In the genomic region with DNA sequence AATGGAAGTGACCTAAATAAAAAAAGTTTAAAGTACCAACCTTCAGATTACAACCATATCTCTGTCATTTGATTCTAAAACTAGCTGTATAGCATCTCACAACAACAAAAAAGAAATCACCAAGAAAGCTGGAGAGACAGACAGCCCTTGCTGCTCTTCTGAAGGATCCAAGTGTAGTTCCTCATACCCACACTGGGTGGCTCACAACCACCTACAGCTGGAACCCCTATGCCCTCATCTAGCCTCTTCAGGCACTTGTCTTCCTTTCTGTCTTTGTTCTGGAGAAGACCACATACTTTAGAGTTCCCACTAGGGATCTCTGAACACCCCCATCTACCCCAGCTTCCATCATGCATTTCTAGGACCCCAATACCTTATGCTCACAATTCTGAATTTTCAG, we compare ENCODE assay signal across 11 mouse cellular contexts.
A peak's percentile ranks its signal among the peaks of the same experiment; 100 is the strongest.
DNase-seq lines count a peak whose midpoint lies in the region; ATAC-seq and TF ChIP-seq lines count a peak whose summit lies in the region.
"Had no signal": no experiment of that assay in that cellular context is flagged by ENCODE, and none has a peak within 500 bp of the region (broad histone marks: within the 10 kb centered on the region; RNA-seq: fewer than 3 reads in every experiment).

No protein-coding gene starts in this region.

- ATAC-seq in midbrain, postnatal 0 days (ENCODE audit: low FRiP score), result no peak
- no peak for ATAC-seq in midbrain, embryonic 16.5 days
- ATAC-seq in stomach, postnatal 0 days (ENCODE audit: low FRiP score, low TSS enrichment), result no peak

- no peak for DNase-seq in gastrocnemius, adult 2 months
- DNase-seq in gastrocnemius, postnatal 25 days, result no peak
- DNase-seq in midbrain, postnatal 0 days (ENCODE audit: low spot score), result no peak
- DNase-seq in brain, adult 2 months (ENCODE audit: low read depth, low spot score), result peak; percentile 58
- DNase-seq in stomach, postnatal 0 days (ENCODE audit: low spot score), result no peak
- DNase-seq in right cerebral cortex, postnatal 14 days, result no peak
- DNase-seq in thymus, postnatal 0 days (ENCODE audit: low spot score), result no peak

- no peaks in the 10 kb centered on the region for H3K36me3 ChIP-seq in midbrain, postnatal 0 days (ENCODE audit: insufficient read depth, low read length)
- no peaks in the 10 kb centered on the region for H3K36me3 ChIP-seq in midbrain, embryonic 16.5 days (ENCODE audit: control insufficient read depth, insufficient read depth, low read length)
- H3K36me3 ChIP-seq in stomach, postnatal 0 days (ENCODE audit: control insufficient read depth, insufficient read depth, low read length), result no peaks in the 10 kb centered on the region
- H3K36me3 ChIP-seq: heart, embryonic 13.5 days; lung, embryonic 15.5 days; neural tube, embryonic 13.5 days had no signal

- H3K4me3 ChIP-seq in gastrocnemius, adult 2 months, result no peak overlapping the region
- H3K4me3 ChIP-seq in midbrain, postnatal 0 days (ENCODE audit: low read depth, low read length), result no peak overlapping the region
- no peak overlapping the region for H3K4me3 ChIP-seq in midbrain, embryonic 16.5 days (ENCODE audit: low read depth, low read length)
- H3K4me3 ChIP-seq in stomach, postnatal 0 days (ENCODE audit: low read depth, low read length), result no peak overlapping the region
- H3K4me3 ChIP-seq: heart, embryonic 13.5 days; lung, embryonic 15.5 days; neural tube, embryonic 13.5 days had no signal

- no peak for TF ChIP-seq EP300 in stomach, postnatal 0 days (optimal IDR thresholded peaks at IDR 0.05)

- H3K27me3 ChIP-seq in midbrain, postnatal 0 days (ENCODE audit: insufficient read depth, low read length), result no peaks in the 10 kb centered on the region
- no peaks in the 10 kb centered on the region for H3K27me3 ChIP-seq in midbrain, embryonic 16.5 days (ENCODE audit: control insufficient read depth, insufficient read depth, low read depth, low read length)
- H3K27me3 ChIP-seq in stomach, postnatal 0 days (ENCODE audit: control insufficient read depth, insufficient read depth, low read length), result no peaks in the 10 kb centered on the region
- H3K27me3 ChIP-seq: heart, embryonic 13.5 days; lung, embryonic 15.5 days; neural tube, embryonic 13.5 days had no signal

- no peak overlapping the region for H3K4me2 ChIP-seq in midbrain, postnatal 0 days (ENCODE audit: low read depth, low read length, poor library complexity, severe bottlenecking)
- no peak overlapping the region for H3K4me2 ChIP-seq in midbrain, embryonic 16.5 days (ENCODE audit: low read length)
- H3K4me2 ChIP-seq in stomach, postnatal 0 days (replicated peaks; ENCODE audit: low read depth), result no peak overlapping the region
- H3K4me2 ChIP-seq: heart, embryonic 13.5 days; lung, embryonic 15.5 days; neural tube, embryonic 13.5 days had no signal

- intact Hi-C loops in gastrocnemius, adult 2 months (cut with DNase I), result no loop called here

- peak; percentile 39 for TF ChIP-seq CTCF in gastrocnemius, adult 2 months (IDR thresholded peaks at IDR 0.05)
- TF ChIP-seq CTCF in midbrain, postnatal 0 days (IDR thresholded peaks at IDR 0.05), result peak; percentile 49
- TF ChIP-seq CTCF in stomach, postnatal 0 days (IDR thresholded peaks at IDR 0.05; ENCODE audit: low read depth), result peak; percentile 66

- no peaks in the 10 kb centered on the region for H3K4me1 ChIP-seq in midbrain, postnatal 0 days (ENCODE audit: insufficient read depth, low read length)
- H3K4me1 ChIP-seq in midbrain, embryonic 16.5 days (ENCODE audit: control insufficient read depth, insufficient read depth, low read length), result no peaks in the 10 kb centered on the region
- H3K4me1 ChIP-seq in stomach, postnatal 0 days (replicated peaks; ENCODE audit: control insufficient read depth, insufficient read depth), result no peaks in the 10 kb centered on the region
- H3K4me1 ChIP-seq: heart, embryonic 13.5 days; lung, embryonic 15.5 days; neural tube, embryonic 13.5 days had no signal

- H3K27ac ChIP-seq in gastrocnemius, adult 2 months, result no peak overlapping the region
- H3K27ac ChIP-seq in midbrain, postnatal 0 days (ENCODE audit: low read depth, low read length), result no peak overlapping the region
- H3K27ac ChIP-seq in midbrain, embryonic 16.5 days (ENCODE audit: low read length), result no peak overlapping the region
- H3K27ac ChIP-seq in stomach, postnatal 0 days (replicated peaks), result no peak overlapping the region
- H3K27ac ChIP-seq: heart, embryonic 13.5 days; lung, embryonic 15.5 days; neural tube, embryonic 13.5 days had no signal

- H3K9me3 ChIP-seq in midbrain, postnatal 0 days (ENCODE audit: low read length), result no peaks in the 10 kb centered on the region
- no peaks in the 10 kb centered on the region for H3K9me3 ChIP-seq in midbrain, embryonic 16.5 days (replicated peaks; ENCODE audit: control insufficient read depth, low read length, poor library complexity, severe bottlenecking)
- H3K9me3 ChIP-seq in stomach, postnatal 0 days (ENCODE audit: control insufficient read depth, low read length), result no peaks in the 10 kb centered on the region
- H3K9me3 ChIP-seq: heart, embryonic 13.5 days; lung, embryonic 15.5 days; neural tube, embryonic 13.5 days had no signal

- no peak overlapping the region for H3K9ac ChIP-seq in midbrain, postnatal 0 days (replicated peaks; ENCODE audit: low read length, poor library complexity, severe bottlenecking)
- H3K9ac ChIP-seq in midbrain, embryonic 16.5 days (ENCODE audit: low read depth, low read length), result no peak overlapping the region
- no peak overlapping the region for H3K9ac ChIP-seq in stomach, postnatal 0 days (ENCODE audit: low read length)
- H3K9ac ChIP-seq: heart, embryonic 13.5 days; lung, embryonic 15.5 days; neural tube, embryonic 13.5 days had no signal
